Mouse (Mus musculus) G1E (cell line): ENCODE measurements at regions not wholly inside any gene's neighbourhood (a gene's known extent, or its start where the extent isn't known, plus 50 kb on each side); places are given as distances from the start of the nearest gene placed in this dataset.

Experiments
- CTCF ChIP-seq: IDR thresholded peaks from 2 replicates; pipeline ENCODE4 v1.5.1; 2012; ENCODE audit warnings: low read depth, low read length, inconsistent platforms, mixed read lengths
- GATA1 ChIP-seq: IDR thresholded peaks from 2 replicates; pipeline ENCODE4 v1.6.1; 2012; ENCODE audit warnings: borderline replicate concordance, low read length, inconsistent platforms, mixed read lengths
- GATA2 ChIP-seq: IDR thresholded peaks from 2 replicates; pipeline ENCODE4 v1.6.1; 2012; ENCODE audit warnings: low read depth, low read length, inconsistent platforms, borderline replicate concordance
- POLR2AphosphoS5 ChIP-seq: IDR thresholded peaks from 2 replicates; pipeline ENCODE4 v1.6.1; 2012; ENCODE audit warnings: low read depth, low read length, inconsistent platforms; ENCODE audit not compliant: insufficient replicate concordance

GRCm38 (mm10) chr1:186442160-186442559, 263.6 kb downstream of the Tgfb2 start:
- TF ChIP-seq CTCF (no peak), POLR2AphosphoS5 (no peak), GATA1 (no peak), GATA2 (no peak)
